15 mouse cellular contexts compared by ENCODE assay signal in the genomic region with DNA sequence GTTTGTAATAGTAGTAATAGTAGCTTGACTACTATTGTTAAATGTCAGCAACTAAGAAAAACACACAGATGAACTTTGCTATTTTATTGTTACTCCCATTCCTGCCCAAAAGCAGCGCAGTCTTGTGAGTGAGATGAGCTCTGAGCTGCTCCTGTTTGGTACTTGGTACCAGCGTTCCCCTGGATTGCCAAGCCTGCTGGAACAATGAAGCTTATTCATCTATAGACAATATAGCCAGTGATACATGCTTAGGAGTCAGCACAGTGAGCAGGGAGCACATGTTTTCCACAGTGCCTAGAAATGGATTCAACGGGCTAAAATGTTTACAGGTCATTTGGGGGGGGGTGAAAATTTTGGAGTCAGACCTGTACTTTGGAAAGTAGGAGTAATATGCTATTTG.
"Had no signal": no experiment of that assay in that cellular context is flagged by ENCODE, and none has a peak within 500 bp of the region (broad histone marks: within the 10 kb centered on the region; RNA-seq: fewer than 3 reads in every experiment).

No protein-coding gene starts in this region.

- DNase-seq: kidney, adult 2 months; kidney, postnatal 14 days; lung, postnatal 14 days; thymus, adult 18-20 months; thymus, postnatal 14 days had no signal

- ATAC-seq: intestine, embryonic 16.5 days; liver, embryonic 12.5 days; midbrain, embryonic 15.5 days had no signal

- H3K4me3 ChIP-seq: kidney, embryonic 15.5 days; limb, embryonic 15.5 days; liver, embryonic 12.5 days; lung, embryonic 15.5 days; megakaryocyte, embryonic 14.5 days; midbrain, embryonic 15.5 days; neural tube, embryonic 12.5 days had no signal

- H3K27ac ChIP-seq: kidney, embryonic 15.5 days; limb, embryonic 15.5 days; liver, embryonic 12.5 days; lung, embryonic 15.5 days; macrophage; midbrain, embryonic 15.5 days; neural tube, embryonic 12.5 days; stomach, postnatal 0 days had no signal
